Mouse (Mus musculus) CD8-positive naive resting alpha-beta T cell, adult 57 days (primary cell): ENCODE measurements around the gene Lamtor2. TPM values are rescaled to one million over a fixed set of nuclear protein-coding genes. Genes with fewer than 3 reads are reported as not detected.

ENCODE experiments used
- total RNA-seq: library from RNA; stranded (reverse); gene quantifications from one replicate; pipeline ENCODE4 v1.2.4, GENCODE M21; 2023

Gene Lamtor2
- total RNA-seq: 68.6 TPM

DNA sequence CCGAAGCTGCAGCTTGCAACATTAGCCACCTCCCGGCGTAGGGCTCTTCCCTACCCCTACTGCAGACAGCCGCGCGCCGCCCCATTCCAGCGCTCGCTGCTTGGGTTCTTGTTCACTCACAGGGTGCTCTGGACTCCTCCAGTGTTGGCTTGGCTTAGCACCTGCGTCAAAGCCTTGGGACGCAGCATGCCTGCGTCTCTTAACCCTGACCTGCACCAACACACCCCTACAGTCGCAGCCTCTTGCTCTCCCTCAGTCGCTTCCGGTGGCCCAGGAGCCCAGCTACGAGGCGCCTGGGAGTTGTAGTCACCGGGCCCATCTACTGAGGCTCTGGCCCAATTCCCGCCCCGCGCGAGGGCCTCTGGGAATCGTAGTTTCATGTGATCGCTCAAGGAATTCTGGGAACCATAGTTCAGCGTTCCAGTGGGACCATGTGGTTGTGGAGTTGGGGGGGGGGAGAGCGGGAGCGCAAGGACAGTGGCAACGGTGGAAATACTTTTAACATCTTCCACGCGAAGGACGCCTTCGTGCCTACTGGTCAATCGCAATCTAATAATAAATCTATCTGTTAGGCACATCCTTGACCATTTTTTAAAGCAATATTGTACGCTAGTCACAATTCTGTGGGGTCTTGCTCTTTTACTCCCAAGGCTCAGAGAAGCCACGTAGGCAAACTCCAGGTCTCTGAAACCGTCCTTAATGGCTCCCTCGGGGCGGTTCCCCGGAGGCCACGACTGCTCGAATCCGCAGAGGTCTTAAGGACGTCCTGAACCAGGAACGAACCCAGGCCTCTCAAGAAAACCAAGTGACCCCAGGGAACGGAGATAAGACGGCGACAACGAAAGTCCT lies at the start of gene Lamtor2:
TSS of gene Lamtor2 (minus strand) at position 399 of the 849 bp plus-strand sequence.

DNA sequence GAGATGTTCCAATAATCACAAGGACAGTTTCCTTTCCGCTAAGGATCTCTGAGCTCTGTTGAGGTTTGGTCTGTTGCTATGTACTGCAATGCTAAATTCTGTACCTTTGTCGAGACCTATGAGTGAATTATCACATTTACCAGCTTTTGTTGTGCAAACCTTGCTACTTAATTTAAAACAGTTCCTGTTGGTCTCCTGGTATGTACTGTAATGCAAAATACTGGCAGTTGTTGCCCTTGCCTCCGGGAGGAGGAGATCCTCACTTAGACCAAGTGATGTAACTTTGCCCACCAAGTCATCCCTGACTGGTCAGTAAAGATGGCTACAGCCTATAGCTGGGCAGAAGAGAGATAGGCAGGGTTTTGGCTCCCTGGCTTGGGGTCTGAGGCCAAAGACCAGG lies 22.7 kb upstream of the Lamtor2 start, which contains the start of gene Ssr2:
TSS of gene Ssr2 (plus strand) at position 337 of the 400 bp plus-strand sequence.

DNA sequence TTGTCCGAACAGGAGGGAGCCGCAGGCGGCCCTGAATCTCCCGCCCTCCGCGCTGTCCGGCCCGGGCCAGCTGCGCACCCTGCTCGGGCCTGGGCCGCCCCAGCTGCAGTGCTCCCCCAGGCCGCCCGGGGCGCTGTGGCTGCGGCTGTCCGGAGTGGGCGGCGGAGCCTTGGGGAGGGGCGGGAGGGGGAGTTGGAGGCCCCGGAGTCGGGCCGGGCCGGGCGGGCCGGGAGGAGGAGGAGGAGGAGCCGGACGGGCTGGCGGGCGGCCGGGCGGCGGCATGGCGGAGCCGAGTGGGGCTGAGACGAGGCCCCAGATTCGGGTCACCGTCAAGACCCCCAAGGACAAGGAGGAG lies 628 bp upstream of the Lamtor2 start, which contains the start of gene Ubqln4:
TSS of gene Ubqln4 (plus strand) at position 234 of the 355 bp plus-strand sequence.

DNA sequence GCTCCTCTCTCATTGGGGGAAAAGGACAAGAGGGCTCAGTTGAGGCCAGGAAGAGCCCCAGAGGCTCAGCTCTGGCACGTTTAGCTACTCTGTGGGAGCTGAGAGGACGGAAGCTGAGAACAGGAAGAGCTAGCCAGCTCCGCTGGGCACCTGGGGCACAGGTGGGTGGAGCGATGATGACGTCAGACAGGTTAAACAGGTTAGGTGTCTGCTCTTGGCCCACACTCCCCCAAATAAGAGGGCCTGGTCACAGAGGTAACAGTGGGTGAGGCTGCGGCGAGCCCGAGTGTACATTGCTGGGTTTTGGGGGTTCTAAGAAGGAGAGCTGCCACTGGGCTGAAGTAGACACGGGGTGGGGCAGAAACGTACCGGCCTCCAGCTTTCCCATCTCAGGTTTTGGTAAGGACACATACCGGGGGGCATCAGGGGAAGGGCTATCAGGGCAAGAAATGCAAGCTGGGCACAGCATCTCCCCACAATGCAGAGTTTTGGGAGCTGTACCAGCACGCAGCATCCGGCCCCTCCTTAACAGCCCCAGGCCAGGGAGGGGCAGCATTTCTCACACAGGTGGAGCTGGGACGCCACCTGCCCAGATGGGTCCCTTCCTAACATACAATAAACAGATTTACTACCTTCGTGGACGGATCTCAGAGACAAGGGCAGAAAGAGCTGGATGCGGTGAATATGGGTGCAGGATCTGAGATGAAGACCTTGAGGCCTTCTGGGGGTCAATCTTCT lies 4.5 kb downstream of the Lamtor2 start, which contains the start of gene Rab25:
TSS of gene Rab25 (minus strand) at position 121 of the 738 bp plus-strand sequence.

DNA sequence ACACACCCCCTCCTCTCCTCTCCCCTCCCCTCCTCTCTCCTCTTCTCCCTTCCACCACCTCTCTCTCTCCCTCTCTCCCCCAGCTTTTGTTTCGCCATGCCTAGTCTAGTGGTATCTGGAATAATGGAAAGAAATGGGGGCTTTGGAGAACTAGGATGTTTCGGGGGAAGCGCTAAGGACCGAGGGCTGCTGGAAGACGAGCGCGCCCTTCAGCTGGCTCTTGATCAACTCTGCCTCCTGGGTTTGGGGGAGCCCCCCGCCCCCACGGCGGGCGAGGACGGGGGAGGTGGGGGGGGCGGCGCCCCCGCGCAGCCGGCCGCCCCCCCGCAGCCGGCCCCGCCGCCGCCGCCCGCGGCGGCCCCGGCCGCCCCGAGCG lies 20.6 kb downstream of the Lamtor2 start, which contains the start of gene Mex3a:
TSS of gene Mex3a (plus strand) at position 97 of the 376 bp plus-strand sequence.

DNA sequence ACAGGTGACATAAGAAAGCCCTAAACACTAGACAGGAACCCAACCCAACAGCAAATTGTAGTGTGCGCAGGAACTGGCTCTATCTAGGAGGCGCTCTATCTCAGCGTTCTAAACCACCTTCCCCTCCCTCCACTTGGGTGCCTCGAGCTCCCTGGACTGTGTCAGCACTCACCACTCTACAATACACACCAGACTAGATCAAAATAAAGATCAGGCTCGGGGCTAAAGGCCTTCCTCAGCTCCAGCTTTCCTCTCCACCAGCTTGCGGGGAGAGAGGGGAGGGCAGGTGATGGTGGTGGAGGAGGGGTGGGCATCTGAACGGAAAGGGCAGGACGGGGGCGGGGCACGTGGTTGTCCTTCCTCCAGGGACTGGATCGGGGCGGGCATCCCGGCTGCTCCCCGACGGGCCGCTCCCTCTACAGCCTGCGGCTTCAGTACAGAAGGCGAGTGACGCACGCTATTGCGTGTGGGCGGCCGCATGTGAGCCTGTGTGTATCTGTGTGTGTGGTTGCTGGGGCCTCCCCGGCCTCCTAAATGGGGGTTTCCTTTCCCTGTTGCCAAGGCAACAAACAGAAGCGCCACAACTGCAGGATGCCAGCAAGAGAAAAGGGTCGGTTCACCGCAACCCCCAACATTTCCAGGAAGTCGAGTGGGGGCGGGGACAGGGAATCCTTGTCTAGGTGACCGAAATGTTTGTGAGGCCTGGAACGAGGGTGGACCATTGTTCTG lies 43.0 kb downstream of the Lamtor2 start, which contains the start of gene Lmna:
TSS of gene Lmna (minus strand) at position 265 of the 729 bp plus-strand sequence.

Other genes with a start within 250 kb of the Lamtor2 start
- gene Glmp, start 228.1 kb downstream of the Lamtor2 start, total RNA-seq: 91.9 TPM
- 0.28 TPM for gene Tmem79, start 216.9 kb downstream of the Lamtor2 start, total RNA-seq
- 121 TPM for gene Smg5, start 216.8 kb downstream of the Lamtor2 start, total RNA-seq
- gene Paqr6, start 188.5 kb downstream of the Lamtor2 start, total RNA-seq: 0.46 TPM
- gene Bglap3, start 180.3 kb downstream of the Lamtor2 start, total RNA-seq: not detected
- not detected for gene Bglap2, start 174.4 kb downstream of the Lamtor2 start, total RNA-seq
- gene Bglap, start 168.6 kb downstream of the Lamtor2 start, total RNA-seq: not detected
- gene Pmf1, start 142.7 kb downstream of the Lamtor2 start, total RNA-seq: 36.7 TPM
- gene Slc25a44, start 127.9 kb downstream of the Lamtor2 start, total RNA-seq: 14.5 TPM
- 112 TPM for gene Sema4a, start 91.9 kb downstream of the Lamtor2 start, total RNA-seq
- gene Lmna, start 43.1 kb downstream of the Lamtor2 start, total RNA-seq: 7.0 TPM
- 3.4 TPM for gene Mex3a, start 20.7 kb downstream of the Lamtor2 start, total RNA-seq
- 1.1 TPM for gene Rab25, start 4.8 kb downstream of the Lamtor2 start, total RNA-seq
- gene Ubqln4, start 684 bp upstream of the Lamtor2 start, total RNA-seq: 47.2 TPM
- gene Ssr2, start 22.8 kb upstream of the Lamtor2 start, total RNA-seq: 59.0 TPM
- 198 TPM for gene Arhgef2, start 52.9 kb upstream of the Lamtor2 start, total RNA-seq
- not detected for gene Rxfp4, start 100.1 kb upstream of the Lamtor2 start, total RNA-seq
- 99.9 TPM for gene Khdc4, start 132.7 kb upstream of the Lamtor2 start, total RNA-seq
- 28.9 TPM for gene Rit1, start 163.8 kb upstream of the Lamtor2 start, total RNA-seq
- gene Syt11, start 222.1 kb upstream of the Lamtor2 start, total RNA-seq: 13.0 TPM